Comparison of ENCODE assay signal across 8 mouse cellular contexts in genomic region chr2:101679164-101679784, GRCm38 (mm10). TPM values are rescaled to one million over a fixed set of nuclear protein-coding genes. Genes with fewer than 3 reads are reported as not detected.
A peak's percentile ranks its signal among the peaks of the same experiment; 100 is the strongest.
DNase-seq lines count a peak whose midpoint lies in the region; ATAC-seq and TF ChIP-seq lines count a peak whose summit lies in the region.

No protein-coding gene starts in this region.

- H3K4me1 ChIP-seq in ES-E14 (ENCODE audit: control insufficient read depth in 2 of 2, insufficient read depth in 2 of 2, low read length in 2 of 2, poor library complexity in 1 of 2) = no peaks in the 10 kb centered on the region
- H3K4me1 ChIP-seq in embryonic facial prominence, embryonic 14.5 days (ENCODE audit: control insufficient read depth, insufficient read depth, low read length) = peaks cover 5% of the 10 kb centered on the region; the same call in 1 of the 2 replicates
- H3K4me1 ChIP-seq in intestine, embryonic 15.5 days (replicated peaks) = peaks cover 6% of the 10 kb centered on the region
- H3K4me1 ChIP-seq in midbrain, embryonic 10.5 days = peaks cover 24% of the 10 kb centered on the region

- peak; percentile 22 for DNase-seq in cerebellum, adult 9-10 months
- DNase-seq in ES-E14 (ENCODE audit: low read depth, low spot score) = no peak
- DNase-seq in embryonic facial prominence, embryonic 14.5 days (ENCODE audit: low spot score) = peak; percentile 27
- DNase-seq in midbrain, embryonic 10.5 days (ENCODE audit: low spot score) = peak; percentile 46
- no peak for DNase-seq in ovary, postnatal 10 days (ENCODE audit: low spot score)
- no peak for DNase-seq in layer of hippocampus, adult 11-12 months (ENCODE audit: low spot score)

- no peak overlapping the region for H3K27ac ChIP-seq in ES-E14 (ENCODE audit: insufficient read depth, low read depth, low read length, poor library complexity, severe bottlenecking)
- 0 out of 2 replicates have a peak overlapping the region, but pooled peaks have one; percentile 15 for H3K27ac ChIP-seq in embryonic facial prominence, embryonic 14.5 days (replicated peaks; ENCODE audit: low read depth, low read length)
- no peak overlapping the region for H3K27ac ChIP-seq in intestine, embryonic 15.5 days
- H3K27ac ChIP-seq in midbrain, embryonic 10.5 days (replicated peaks) = peak overlapping the region; percentile 93

- peak overlapping the region; percentile 54; the same call in 1 of the 2 replicates for H3K9ac ChIP-seq in ES-E14 (ENCODE audit: insufficient read depth, low read depth, low read length, poor library complexity, severe bottlenecking)
- H3K9ac ChIP-seq in embryonic facial prominence, embryonic 14.5 days (ENCODE audit: low read depth, low read length) = peak overlapping the region; percentile 96
- H3K9ac ChIP-seq in intestine, embryonic 15.5 days = peak overlapping the region; percentile 81

- peak overlapping the region; percentile 73 for H3K4me2 ChIP-seq in embryonic facial prominence, embryonic 14.5 days (ENCODE audit: low read depth, low read length)
- peak overlapping the region; percentile 77 for H3K4me2 ChIP-seq in intestine, embryonic 15.5 days (replicated peaks)

- 2% methylated on average over 15 of the region's 15 CpGs for WGBS in embryonic facial prominence, embryonic 14.5 days
- 5% methylated on average over 15 of the region's 15 CpGs for WGBS in intestine, embryonic 15.5 days
- WGBS in midbrain, embryonic 10.5 days = 3% methylated on average over 15 of the region's 15 CpGs

- ATAC-seq in cerebellum, adult (ENCODE audit: insufficient number of reproducible peaks, low FRiP score, low TSS enrichment) = no peak
- no peak for ATAC-seq in embryonic facial prominence, embryonic 14.5 days (ENCODE audit: low read depth)
- ATAC-seq in intestine, embryonic 15.5 days = no peak

- H3K36me3 ChIP-seq in ES-E14 (ENCODE audit: control insufficient read depth, insufficient read depth, low read length, poor library complexity, severe bottlenecking) = no peaks in the 10 kb centered on the region
- H3K36me3 ChIP-seq in embryonic facial prominence, embryonic 14.5 days (ENCODE audit: control insufficient read depth, insufficient read depth, low read length) = peaks cover under 1% of the 10 kb centered on the region; the same call in 1 of the 2 replicates
- H3K36me3 ChIP-seq in intestine, embryonic 15.5 days = no peaks in the 10 kb centered on the region
- peaks cover 16% of the 10 kb centered on the region for H3K36me3 ChIP-seq in midbrain, embryonic 10.5 days

- no peaks in the 10 kb centered on the region for H3K9me3 ChIP-seq in ES-E14 (ENCODE audit: control insufficient read depth, insufficient read depth, low read depth, low read length)
- H3K9me3 ChIP-seq in embryonic facial prominence, embryonic 14.5 days (ENCODE audit: control insufficient read depth, low read length) = no peaks in the 10 kb centered on the region
- H3K9me3 ChIP-seq in intestine, embryonic 15.5 days = no peaks in the 10 kb centered on the region
- H3K9me3 ChIP-seq in midbrain, embryonic 10.5 days (replicated peaks) = no peaks in the 10 kb centered on the region

- H3K27me3 ChIP-seq in embryonic facial prominence, embryonic 14.5 days (replicated peaks; ENCODE audit: control insufficient read depth, insufficient read depth, low read length) = no peaks in the 10 kb centered on the region
- H3K27me3 ChIP-seq in intestine, embryonic 15.5 days (replicated peaks) = no peaks in the 10 kb centered on the region
- no peaks in the 10 kb centered on the region for H3K27me3 ChIP-seq in midbrain, embryonic 10.5 days (ENCODE audit: low read depth, poor library complexity, severe bottlenecking)

- in situ Hi-C loops in ES-E14 (cut with MboI; ENCODE audit: low sequenced_read_pairs in 2 of 2, unreplicated experiment in 2 of 2) = no loop called here

- peak overlapping the region; percentile 93 to 95 for H3K4me3 ChIP-seq in ES-E14 (ENCODE audit: insufficient read depth in 1 of 2, low read depth in 1 of 2, low read length in 2 of 2, poor library complexity in 1 of 2, severe bottlenecking in 1 of 2)
- H3K4me3 ChIP-seq in embryonic facial prominence, embryonic 14.5 days (ENCODE audit: low read depth, low read length) = peak overlapping the region; percentile 91
- H3K4me3 ChIP-seq in intestine, embryonic 15.5 days (replicated peaks) = peak overlapping the region; percentile 93
- peak overlapping the region; percentile 100 for H3K4me3 ChIP-seq in midbrain, embryonic 10.5 days

TF ChIP-seq in ES-E14, 5 proteins besides CTCF, POLR2A, EP300 and RAD21:
- TF ChIP-seq ZNF384 (IDR thresholded peaks at IDR 0.05; ENCODE audit: low read depth, low read length) = peak; percentile 74; the same call in 1 of the 2 replicates
- TF ChIP-seq ZC3H11A (IDR thresholded peaks at IDR 0.05; ENCODE audit: borderline replicate concordance, low read depth, low read length) = no peak
TF ChIP-seq in ES-E14: peak in this region for 1.

RNA-seq across cellular contexts. Expression of gene Traf6, which starts 1.0 kb away (rescaled TPM):
- total RNA-seq in ES-E14 (2012; rRNA removed) = 9.5 and 10.5 TPM in 2 replicates
- polyA plus RNA-seq in embryonic facial prominence, embryonic 14.5 days (2014; fragmentation: Nextera tagmentation; extraction: Ambion mirVana) = 12.8 and 13.3 TPM in 2 replicates
- polyA plus RNA-seq in intestine, embryonic 15.5 days (2015; fragmentation: Nextera tagmentation; extraction: Ambion mirVana) = 8.2 and 9.2 TPM in 2 replicates
- polyA plus RNA-seq in midbrain, embryonic 10.5 days (2016; fragmentation: Nextera tagmentation; extraction: Ambion mirVana) = 16.9 and 18.7 TPM in 2 replicates

RNA-seq across cellular contexts. Expression of gene B230118H07Rik, which starts 29.9 kb away (rescaled TPM):
- total RNA-seq in ES-E14 (2012; rRNA removed) = 11.9 and 20.2 TPM in 2 replicates
- polyA plus RNA-seq in embryonic facial prominence, embryonic 14.5 days (2014; fragmentation: Nextera tagmentation; extraction: Ambion mirVana) = 55.8 and 65.6 TPM in 2 replicates
- 52.0 and 57.2 TPM in 2 replicates for polyA plus RNA-seq in intestine, embryonic 15.5 days (2015; fragmentation: Nextera tagmentation; extraction: Ambion mirVana)
- 57.4 and 64.1 TPM in 2 replicates for polyA plus RNA-seq in midbrain, embryonic 10.5 days (2016; fragmentation: Nextera tagmentation; extraction: Ambion mirVana)

RNA-seq across cellular contexts. Expression of gene Rag1, which starts 30.0 kb away (rescaled TPM):
- not detected in 2 replicates for total RNA-seq in ES-E14 (2012; rRNA removed)
- polyA plus RNA-seq in embryonic facial prominence, embryonic 14.5 days (2014; fragmentation: Nextera tagmentation; extraction: Ambion mirVana) = 0.31 and 0.33 TPM in 2 replicates
- polyA plus RNA-seq in intestine, embryonic 15.5 days (2015; fragmentation: Nextera tagmentation; extraction: Ambion mirVana) = 0.03 TPM in 1 of 2 replicates, not detected in the other
- polyA plus RNA-seq in midbrain, embryonic 10.5 days (2016; fragmentation: Nextera tagmentation; extraction: Ambion mirVana) = 0.02 and 0.10 TPM in 2 replicates

RNA-seq across cellular contexts. Expression of gene Rag2, which starts 54.8 kb away (rescaled TPM):
- not detected in 2 replicates for total RNA-seq in ES-E14 (2012; rRNA removed)
- 0.07 and 0.11 TPM in 2 replicates for polyA plus RNA-seq in embryonic facial prominence, embryonic 14.5 days (2014; fragmentation: Nextera tagmentation; extraction: Ambion mirVana)
- 0.08 and 0.09 TPM in 2 replicates for polyA plus RNA-seq in intestine, embryonic 15.5 days (2015; fragmentation: Nextera tagmentation; extraction: Ambion mirVana)
- not detected in 2 replicates for polyA plus RNA-seq in midbrain, embryonic 10.5 days (2016; fragmentation: Nextera tagmentation; extraction: Ambion mirVana)

Comparison
In these comparisons a context has a peak if more than half of its experiments do, and no peak if none do; other contexts are left out.
1. DNase-seq: peak in cerebellum, adult 9-10 months (single experiment), embryonic facial prominence, embryonic 14.5 days (single experiment) and midbrain, embryonic 10.5 days (single experiment); none in ES-E14 (single experiment), ovary, postnatal 10 days (single experiment) and layer of hippocampus, adult 11-12 months (single experiment).
2. H3K27ac ChIP-seq: peak in embryonic facial prominence, embryonic 14.5 days (single experiment) and midbrain, embryonic 10.5 days (single experiment); none in ES-E14 (single experiment) and intestine, embryonic 15.5 days (single experiment).
3. Peak in every context shown above with its lines, with median percentiles within 50 percentile points of each other: H3K4me3 ChIP-seq and H3K9ac ChIP-seq.